Mouse (Mus musculus): ENCODE measurements around the gene Zglp1. TPM values are rescaled to one million over a fixed set of nuclear protein-coding genes. Genes with fewer than 3 reads are reported as not detected.

The Zglp1 gene
- 1.2 and 1.9 TPM in 2 replicates for polyA plus RNA-seq (2014; fragmentation: Nextera tagmentation; extraction: Ambion mirVana)

- WGBS, result 87% methylated on average over 27 of the region's 27 CpGs
- Histone ChIP-seq H3K9me3 (ENCODE audit: control insufficient read depth, low read length) (no peaks in the 10 kb centered on the region), H3K9ac (ENCODE audit: low read length) (no peak within 1 kb of the TSS), H3K36me3 (ENCODE audit: control insufficient read depth, insufficient read depth, low read length) (no peaks in the 10 kb centered on the region), H3K4me1 (ENCODE audit: control insufficient read depth, insufficient read depth, low read length) (no peaks in the 10 kb centered on the region), H3K27ac (ENCODE audit: low read depth, low read length) (no peak within 1 kb of the TSS), H3K4me2 (ENCODE audit: low read depth) (no peak within 1 kb of the TSS), H3K4me3 (ENCODE audit: low read depth, low read length) (no peak within 1 kb of the TSS), H3K27me3 (ENCODE audit: control insufficient read depth, insufficient read depth, low read length) (no peaks in the 10 kb centered on the region)
- DNase-seq (ENCODE audit: low spot score) (no peak), ATAC-seq (ENCODE audit: insufficient read depth, low FRiP score, low TSS enrichment) (no peak)
Observed at GRCm38 (mm10) chr9:21067006-21067684, at the start of gene Zglp1. Gene Zglp1 (minus strand): TSS chr9:21067093.

- no peaks in the 10 kb centered on the region for H3K36me3 ChIP-seq (ENCODE audit: control insufficient read depth, insufficient read depth, low read length)
- ATAC-seq (ENCODE audit: insufficient read depth, low FRiP score, low TSS enrichment) (no peak), DNase-seq (ENCODE audit: low spot score) (no peak)
- H3K4me3 ChIP-seq (ENCODE audit: low read depth, low read length), result no peak overlapping the region
- H3K27me3 ChIP-seq (ENCODE audit: control insufficient read depth, insufficient read depth, low read length), result no peaks in the 10 kb centered on the region
- 93% methylated on average over 8 of the region's 8 CpGs for WGBS
- no peaks in the 10 kb centered on the region for H3K9me3 ChIP-seq (ENCODE audit: control insufficient read depth, low read length)
- H3K4me1 ChIP-seq (ENCODE audit: control insufficient read depth, insufficient read depth, low read length), result no peaks in the 10 kb centered on the region
- H3K27ac ChIP-seq (ENCODE audit: low read depth, low read length), result no peak overlapping the region
- no peak overlapping the region for H3K4me2 ChIP-seq (ENCODE audit: low read depth)
- no peak overlapping the region for H3K9ac ChIP-seq (ENCODE audit: low read length)
Observed at GRCm38 (mm10) chr9:21115105-21115504, 48.2 kb upstream of the Zglp1 start.

GRCm38 (mm10) chr9:21114190-21114589 lies 47.3 kb upstream of the Zglp1 start:
- Histone ChIP-seq H3K27me3 (ENCODE audit: control insufficient read depth, insufficient read depth, low read length) (no peaks in the 10 kb centered on the region), H3K36me3 (ENCODE audit: control insufficient read depth, insufficient read depth, low read length) (no peaks in the 10 kb centered on the region), H3K9me3 (ENCODE audit: control insufficient read depth, low read length) (no peaks in the 10 kb centered on the region), H3K9ac (ENCODE audit: low read length) (no peak overlapping the region), H3K4me3 (ENCODE audit: low read depth, low read length) (no peak overlapping the region), H3K27ac (ENCODE audit: low read depth, low read length) (no peak overlapping the region), H3K4me2 (ENCODE audit: low read depth) (no peak overlapping the region), H3K4me1 (ENCODE audit: control insufficient read depth, insufficient read depth, low read length) (no peaks in the 10 kb centered on the region)
- DNase-seq (ENCODE audit: low spot score), result no peak
- 85% methylated on average over 7 of the region's 7 CpGs for WGBS
- ATAC-seq (ENCODE audit: insufficient read depth, low FRiP score, low TSS enrichment), result no peak

- no peak overlapping the region for H3K4me2 ChIP-seq (ENCODE audit: low read depth)
- DNase-seq (ENCODE audit: low spot score), result no peak
- H3K9me3 ChIP-seq (ENCODE audit: control insufficient read depth, low read length), result no peaks in the 10 kb centered on the region
- H3K4me1 ChIP-seq (ENCODE audit: control insufficient read depth, insufficient read depth, low read length), result no peaks in the 10 kb centered on the region
- ATAC-seq (ENCODE audit: insufficient read depth, low FRiP score, low TSS enrichment), result no peak
- 84% methylated on average over 6 of the region's 6 CpGs for WGBS
- no peak overlapping the region for H3K9ac ChIP-seq (ENCODE audit: low read length)
- H3K4me3 ChIP-seq (ENCODE audit: low read depth, low read length), result no peak overlapping the region
- no peaks in the 10 kb centered on the region for H3K27me3 ChIP-seq (ENCODE audit: control insufficient read depth, insufficient read depth, low read length)
- H3K36me3 ChIP-seq (ENCODE audit: control insufficient read depth, insufficient read depth, low read length), result no peaks in the 10 kb centered on the region
- no peak overlapping the region for H3K27ac ChIP-seq (ENCODE audit: low read depth, low read length)
Observed at GRCm38 (mm10) chr9:21113751-21114150, 46.9 kb upstream of the Zglp1 start.

GRCm38 (mm10) chr9:21107607-21108237 lies 40.8 kb upstream of the Zglp1 start:
- ATAC-seq (ENCODE audit: insufficient read depth, low FRiP score, low TSS enrichment), result no peak
- no peaks in the 10 kb centered on the region for H3K9me3 ChIP-seq (ENCODE audit: control insufficient read depth, low read length)
- WGBS, result 47% methylated on average over 23 of the region's 23 CpGs

GRCm38 (mm10) chr9:21105760-21106564 lies 39.1 kb upstream of the Zglp1 start:
- H3K4me1 ChIP-seq (ENCODE audit: control insufficient read depth, insufficient read depth, low read length), result no peaks in the 10 kb centered on the region
- 83% methylated on average over 5 of the region's 5 CpGs for WGBS
- no peak overlapping the region for H3K9ac ChIP-seq (ENCODE audit: low read length)
- H3K36me3 ChIP-seq (ENCODE audit: control insufficient read depth, insufficient read depth, low read length), result no peaks in the 10 kb centered on the region
- H3K27ac ChIP-seq (ENCODE audit: low read depth, low read length), result no peak overlapping the region
- no peak overlapping the region for H3K4me2 ChIP-seq (ENCODE audit: low read depth)
- ATAC-seq (ENCODE audit: insufficient read depth, low FRiP score, low TSS enrichment), result no peak
- DNase-seq (ENCODE audit: low spot score), result no peak
- no peaks in the 10 kb centered on the region for H3K9me3 ChIP-seq (ENCODE audit: control insufficient read depth, low read length)
- no peaks in the 10 kb centered on the region for H3K27me3 ChIP-seq (ENCODE audit: control insufficient read depth, insufficient read depth, low read length)
- H3K4me3 ChIP-seq (ENCODE audit: low read depth, low read length), result no peak overlapping the region

More at GRCm38 (mm10) chr9:21107607-21108237, 40.8 kb upstream of the Zglp1 start:
- H3K9ac ChIP-seq (ENCODE audit: low read length), result no peak overlapping the region
- no peak overlapping the region for H3K4me2 ChIP-seq (ENCODE audit: low read depth)
- H3K4me3 ChIP-seq (ENCODE audit: low read depth, low read length), result no peak overlapping the region
- H3K36me3 ChIP-seq (ENCODE audit: control insufficient read depth, insufficient read depth, low read length), result no peaks in the 10 kb centered on the region
- H3K27me3 ChIP-seq (ENCODE audit: control insufficient read depth, insufficient read depth, low read length), result no peaks in the 10 kb centered on the region
- DNase-seq (ENCODE audit: low spot score), result no peak
- H3K4me1 ChIP-seq (ENCODE audit: control insufficient read depth, insufficient read depth, low read length), result no peaks in the 10 kb centered on the region
- no peak overlapping the region for H3K27ac ChIP-seq (ENCODE audit: low read depth, low read length)

GRCm38 (mm10) chr9:21104814-21105213 lies 37.9 kb upstream of the Zglp1 start:
- H3K27ac ChIP-seq (ENCODE audit: low read depth, low read length), result no peak overlapping the region

GRCm38 (mm10) chr9:21102076-21102475 lies 35.2 kb upstream of the Zglp1 start:
- DNase-seq (ENCODE audit: low spot score) (no peak), ATAC-seq (ENCODE audit: insufficient read depth, low FRiP score, low TSS enrichment) (no peak)
- H3K4me2 ChIP-seq (ENCODE audit: low read depth), result no peak overlapping the region
- H3K4me3 ChIP-seq (ENCODE audit: low read depth, low read length), result no peak overlapping the region
- no peak overlapping the region for H3K27ac ChIP-seq (ENCODE audit: low read depth, low read length)
- H3K36me3 ChIP-seq (ENCODE audit: control insufficient read depth, insufficient read depth, low read length), result no peaks in the 10 kb centered on the region
- 89% methylated on average over 2 of the region's 2 CpGs for WGBS
- no peak overlapping the region for H3K9ac ChIP-seq (ENCODE audit: low read length)
- no peaks in the 10 kb centered on the region for H3K9me3 ChIP-seq (ENCODE audit: control insufficient read depth, low read length)
- no peaks in the 10 kb centered on the region for H3K27me3 ChIP-seq (ENCODE audit: control insufficient read depth, insufficient read depth, low read length)
- no peaks in the 10 kb centered on the region for H3K4me1 ChIP-seq (ENCODE audit: control insufficient read depth, insufficient read depth, low read length)

More at GRCm38 (mm10) chr9:21104814-21105213, 37.9 kb upstream of the Zglp1 start:
- Histone ChIP-seq H3K27me3 (ENCODE audit: control insufficient read depth, insufficient read depth, low read length) (no peaks in the 10 kb centered on the region), H3K4me3 (ENCODE audit: low read depth, low read length) (no peak overlapping the region), H3K36me3 (ENCODE audit: control insufficient read depth, insufficient read depth, low read length) (no peaks in the 10 kb centered on the region), H3K4me1 (ENCODE audit: control insufficient read depth, insufficient read depth, low read length) (no peaks in the 10 kb centered on the region), H3K9ac (ENCODE audit: low read length) (no peak overlapping the region), H3K4me2 (ENCODE audit: low read depth) (no peak overlapping the region), H3K9me3 (ENCODE audit: control insufficient read depth, low read length) (no peaks in the 10 kb centered on the region)
- WGBS, result 81% methylated on average over 6 of the region's 6 CpGs
- DNase-seq (ENCODE audit: low spot score) (no peak), ATAC-seq (ENCODE audit: insufficient read depth, low FRiP score, low TSS enrichment) (no peak)
